Mouse (Mus musculus): ENCODE results near the gene Itprip.

- TF ChIP-seq CTCF (IDR thresholded peaks at IDR 0.05; ENCODE audit: extremely low read depth, insufficient read depth, low read length) (no peak), POLR2A (IDR thresholded peaks at IDR 0.05; ENCODE audit: extremely low read depth, insufficient read depth, low read length) (no peak)
Measured at GRCm38 (mm10) chr19:47918455-47919101, 521 bp downstream of the Itprip start.

Measured in cortical plate, adult 2 months (tissue).